ENCODE assay signal across 14 mouse cellular contexts in genomic region chr12:52186205-52186793, GRCm38 (mm10).
DNase-seq lines count a peak whose midpoint lies in the region; ATAC-seq and TF ChIP-seq lines count a peak whose summit lies in the region.
"Had no signal": no experiment of that assay in that cellular context is flagged by ENCODE, and none has a peak within 500 bp of the region (broad histone marks: within the 10 kb centered on the region; RNA-seq: fewer than 3 reads in every experiment).

No protein-coding gene starts in this region.

- H3K27me3 ChIP-seq in heart, embryonic 12.5 days (replicated peaks) = no peaks in the 10 kb centered on the region
- no peaks in the 10 kb centered on the region for H3K27me3 ChIP-seq in forebrain, embryonic 16.5 days (replicated peaks; ENCODE audit: control insufficient read depth, insufficient read depth, low read length)
- no peaks in the 10 kb centered on the region for H3K27me3 ChIP-seq in midbrain, embryonic 12.5 days
- H3K27me3 ChIP-seq: Patski had no signal

- peak overlapping the region; percentile 78 for H3K27ac ChIP-seq in heart, embryonic 12.5 days (ENCODE audit: poor library complexity, severe bottlenecking)
- H3K27ac ChIP-seq in forebrain, embryonic 16.5 days (ENCODE audit: low read length) = peak overlapping the region; percentile 74
- peak overlapping the region; percentile 70 for H3K27ac ChIP-seq in midbrain, embryonic 12.5 days (replicated peaks)
- H3K27ac ChIP-seq: liver, embryonic 14.5 days had no signal

- DNase-seq in heart, postnatal 36 days = no peak
- DNase-seq in brain, embryonic 14.5 days (ENCODE audit: low read depth) = peak; percentile 71
- no peak for DNase-seq in right cerebral cortex, adult 2 months (ENCODE audit: low spot score in 2 of 2)
- no peak for DNase-seq in c-Kit-positive CD71-positive TER-119-positive erythroid progenitor cells, embryonic 14.5 days (ENCODE audit: low spot score)
- DNase-seq: adrenal gland, postnatal 25 days; B cell, adult 2 months; cerebellum, postnatal 14 days; kidney, adult 8-10 months had no signal

- H3K36me3 ChIP-seq in heart, embryonic 12.5 days = no peaks in the 10 kb centered on the region
- H3K36me3 ChIP-seq in forebrain, embryonic 16.5 days (ENCODE audit: control insufficient read depth, insufficient read depth) = no peaks in the 10 kb centered on the region
- no peaks in the 10 kb centered on the region for H3K36me3 ChIP-seq in midbrain, embryonic 12.5 days

- intact Hi-C loops in heart, postnatal 36 days (cut with DNase I) = no loop called here

- WGBS in heart, embryonic 12.5 days = 31% methylated on average over 1 of the region's 1 CpGs
- 7% methylated on average over 1 of the region's 1 CpGs for WGBS in forebrain, embryonic 16.5 days
- 9% methylated on average over 1 of the region's 1 CpGs for WGBS in midbrain, embryonic 12.5 days

- no peaks in the 10 kb centered on the region for H3K9me3 ChIP-seq in heart, embryonic 12.5 days (replicated peaks)
- no peaks in the 10 kb centered on the region for H3K9me3 ChIP-seq in forebrain, embryonic 16.5 days (ENCODE audit: control insufficient read depth, low read length)
- 0 out of 2 replicates have a peak, but pooled peaks cover 3% of the 10 kb centered on the region for H3K9me3 ChIP-seq in midbrain, embryonic 12.5 days

- TF ChIP-seq POLR2A in brain, embryonic 14.5 days (IDR thresholded peaks at IDR 0.05; ENCODE audit: borderline replicate concordance, extremely low read depth, insufficient read depth, insufficient read length, poor library complexity, severe bottlenecking) = no peak

- no peak overlapping the region for H3K9ac ChIP-seq in heart, embryonic 12.5 days
- no peak overlapping the region for H3K9ac ChIP-seq in forebrain, embryonic 16.5 days (replicated peaks; ENCODE audit: low read depth, low read length)
- no peak overlapping the region for H3K9ac ChIP-seq in midbrain, embryonic 12.5 days (replicated peaks)
- H3K9ac ChIP-seq: liver, embryonic 14.5 days had no signal

- H3K4me2 ChIP-seq in heart, embryonic 12.5 days = no peak overlapping the region
- H3K4me2 ChIP-seq in forebrain, embryonic 16.5 days (ENCODE audit: low read length) = no peak overlapping the region
- H3K4me2 ChIP-seq in midbrain, embryonic 12.5 days (replicated peaks) = 0 out of 2 replicates have a peak overlapping the region, but pooled peaks have one; percentile 7

- no peak overlapping the region for H3K4me3 ChIP-seq in heart, embryonic 12.5 days
- no peak overlapping the region for H3K4me3 ChIP-seq in forebrain, embryonic 16.5 days (replicated peaks; ENCODE audit: low read length)
- H3K4me3 ChIP-seq in midbrain, embryonic 12.5 days = no peak overlapping the region

- H3K4me1 ChIP-seq in heart, embryonic 12.5 days (replicated peaks) = peaks cover 11% of the 10 kb centered on the region
- peaks cover 12% of the 10 kb centered on the region for H3K4me1 ChIP-seq in forebrain, embryonic 16.5 days (replicated peaks; ENCODE audit: control insufficient read depth, insufficient read depth, low read length)
- H3K4me1 ChIP-seq in midbrain, embryonic 12.5 days = peaks cover 17% of the 10 kb centered on the region

- peak; percentile 36; the same call in 1 of the 2 replicates for ATAC-seq in heart, embryonic 12.5 days (ENCODE audit: insufficient number of reproducible peaks, low FRiP score)
- ATAC-seq in forebrain, embryonic 16.5 days = peak; percentile 60
- ATAC-seq in midbrain, embryonic 12.5 days (ENCODE audit: low FRiP score, low read depth) = peak; percentile 73; the same call in 1 of the 2 replicates
- ATAC-seq in granulocyte monocyte progenitor cell, adult 5-6 weeks (replicated peaks; ENCODE audit: poor library complexity, severe bottlenecking) = no peak
- ATAC-seq: Patski had no signal

- TF ChIP-seq CTCF in brain, embryonic 14.5 days (IDR thresholded peaks at IDR 0.05; ENCODE audit: borderline replicate concordance, extremely low read depth, insufficient read depth, insufficient read length) = no peak
